Mouse (Mus musculus) testis, postnatal 14 days (tissue): ENCODE measurements around the gene Lrrc2.

Experiments used
- DNase-seq: peaks from one replicate; pipeline ENCODE4 v3.0.0; 2021; ENCODE audit warnings: low spot score

Lrrc2 gene

GRCm38 (mm10) chr9:110947900-110948299, 3.4 kb upstream of the Lrrc2 start:
- no peak for DNase-seq

DNA sequence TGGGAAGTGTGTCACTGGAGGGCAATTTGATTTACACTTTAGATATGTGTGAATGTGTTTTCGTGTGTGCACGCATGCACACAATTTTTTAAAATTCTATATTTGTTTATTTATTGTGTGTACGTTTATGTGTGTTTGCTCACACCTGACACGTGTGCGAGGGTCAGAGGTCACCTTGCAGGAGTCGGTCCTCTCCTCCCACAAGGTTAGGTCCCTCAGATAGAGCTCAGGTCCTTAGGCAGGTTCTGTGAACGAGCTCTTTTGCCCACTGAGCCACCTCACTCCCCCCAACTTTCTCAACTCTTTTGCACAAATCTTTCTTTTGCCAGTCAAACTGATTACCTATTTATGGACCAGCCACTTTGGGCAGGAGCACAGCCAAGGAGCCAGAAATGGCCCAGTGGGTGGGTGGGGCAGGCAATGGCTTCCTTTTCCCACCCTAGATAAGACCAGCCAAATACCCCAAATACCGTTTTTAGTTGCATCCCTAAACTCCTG, 2.5 kb upstream of the Lrrc2 start:
- no peak for DNase-seq

DNA sequence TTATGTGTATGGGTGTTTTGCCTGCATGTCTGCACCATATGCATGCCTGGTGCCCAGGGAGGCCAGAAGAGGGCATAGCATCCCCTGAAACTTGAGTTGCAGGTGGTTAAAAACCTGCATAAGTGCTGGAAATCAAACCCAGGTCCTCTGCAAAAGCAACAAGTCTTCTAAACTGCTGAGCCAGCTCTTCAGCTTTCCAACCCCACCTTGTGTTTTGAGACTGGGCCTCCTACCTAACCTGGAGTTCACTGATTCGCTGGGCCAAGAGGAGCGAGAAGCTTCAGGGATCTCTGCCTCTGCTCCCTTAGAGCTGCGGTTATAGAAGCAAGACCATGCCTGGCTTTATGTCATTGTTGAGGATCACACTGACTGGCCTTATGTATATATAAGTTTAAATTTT, 1.2 kb upstream of the Lrrc2 start:
- DNase-seq, result no peak

DNA sequence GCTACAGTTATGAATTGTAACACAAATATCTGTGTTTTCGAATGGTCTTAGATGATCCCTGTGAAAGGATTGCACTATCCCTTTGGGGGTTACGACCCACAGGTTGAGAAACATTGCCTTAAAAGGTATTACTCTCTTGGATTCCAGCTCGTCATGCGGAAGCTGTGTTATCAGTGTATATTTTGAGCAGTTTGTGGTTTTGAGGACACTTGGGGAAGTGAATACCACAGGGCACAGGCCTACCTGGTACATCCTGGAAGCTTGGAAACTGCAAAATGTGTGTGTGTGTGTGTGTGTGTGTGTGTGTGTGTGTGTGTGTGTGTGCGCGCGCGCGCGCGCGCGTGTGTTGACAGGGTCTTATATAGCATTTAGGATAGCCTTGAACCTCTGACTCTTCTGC, 521 bp downstream of the Lrrc2 start:
- no peak for DNase-seq

GRCm38 (mm10) chr9:110952398-110952797, 1.1 kb downstream of the Lrrc2 start:
- no peak for DNase-seq

- no peak for DNase-seq
Observed at GRCm38 (mm10) chr9:110952931-110953549, 1.7 kb downstream of the Lrrc2 start.

DNA sequence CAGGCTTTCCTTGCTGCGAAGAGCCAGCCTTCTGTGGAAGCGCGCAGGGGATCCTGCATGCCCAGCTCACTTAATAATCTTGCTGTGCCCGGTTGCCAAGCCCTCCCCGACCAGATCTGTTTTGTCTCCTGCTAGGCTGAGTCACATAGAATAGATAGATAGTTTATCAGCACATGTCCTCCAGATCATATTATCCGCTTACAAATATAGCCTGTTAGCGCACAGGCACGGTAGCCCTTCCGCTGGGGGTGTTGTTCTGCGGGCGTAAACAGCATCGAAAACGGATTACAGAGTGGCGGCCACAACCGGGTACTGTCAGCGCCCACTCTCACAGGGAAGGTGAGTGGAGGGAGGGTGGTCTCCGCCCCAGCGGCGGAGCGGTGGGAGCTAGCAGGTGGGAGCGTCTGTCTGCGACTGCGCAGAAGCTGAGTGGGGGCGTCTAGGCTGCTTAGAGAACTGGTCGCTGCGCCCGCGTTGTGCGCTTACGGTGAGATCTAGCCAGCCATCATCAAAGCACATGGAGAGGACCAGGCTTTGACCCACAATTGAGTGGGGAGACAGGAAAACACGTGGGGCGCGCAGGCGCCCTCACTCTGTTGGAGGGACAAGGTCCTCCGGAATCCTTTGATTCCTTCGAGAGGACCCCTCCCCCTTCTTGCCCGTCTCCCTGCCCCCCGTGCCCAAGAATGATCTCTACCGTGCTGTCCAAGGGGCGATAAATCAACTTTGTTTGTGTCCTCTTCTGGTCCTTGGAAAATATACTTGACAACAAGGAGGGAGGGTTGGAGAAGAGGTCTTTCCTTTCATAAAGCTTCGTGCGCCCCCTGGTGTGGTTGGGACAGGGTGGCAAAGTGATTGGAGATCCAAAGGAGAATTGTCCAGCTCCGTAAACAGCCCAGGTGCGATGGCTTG, 2.5 kb downstream of the Lrrc2 start:
- peak; percentile 58 for DNase-seq

GRCm38 (mm10) chr9:110954681-110955445, 3.5 kb downstream of the Lrrc2 start:
- DNase-seq, result no peak

GRCm38 (mm10) chr9:110955962-110956361, 4.6 kb downstream of the Lrrc2 start:
- no peak for DNase-seq

DNA sequence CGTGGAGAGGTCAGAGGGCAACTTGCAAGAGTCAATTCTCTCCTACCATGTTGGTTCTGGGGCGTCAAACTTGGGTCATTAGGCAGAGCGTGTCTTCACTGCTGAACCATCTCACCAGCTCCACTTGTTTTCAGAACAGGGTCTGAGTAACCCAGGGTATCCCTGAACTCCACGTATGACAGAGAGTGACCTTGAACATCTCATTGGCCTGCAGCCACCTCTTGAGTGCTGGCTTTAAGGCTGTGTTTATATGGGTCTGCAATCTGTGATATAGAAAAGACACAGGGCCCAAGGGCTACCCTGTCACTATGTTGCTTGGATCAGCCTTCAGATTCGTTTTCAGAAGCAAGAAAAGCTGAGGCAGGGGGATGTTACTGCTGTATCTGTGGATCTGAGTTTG, 8.3 kb downstream of the Lrrc2 start:
- DNase-seq, result no peak

DNA sequence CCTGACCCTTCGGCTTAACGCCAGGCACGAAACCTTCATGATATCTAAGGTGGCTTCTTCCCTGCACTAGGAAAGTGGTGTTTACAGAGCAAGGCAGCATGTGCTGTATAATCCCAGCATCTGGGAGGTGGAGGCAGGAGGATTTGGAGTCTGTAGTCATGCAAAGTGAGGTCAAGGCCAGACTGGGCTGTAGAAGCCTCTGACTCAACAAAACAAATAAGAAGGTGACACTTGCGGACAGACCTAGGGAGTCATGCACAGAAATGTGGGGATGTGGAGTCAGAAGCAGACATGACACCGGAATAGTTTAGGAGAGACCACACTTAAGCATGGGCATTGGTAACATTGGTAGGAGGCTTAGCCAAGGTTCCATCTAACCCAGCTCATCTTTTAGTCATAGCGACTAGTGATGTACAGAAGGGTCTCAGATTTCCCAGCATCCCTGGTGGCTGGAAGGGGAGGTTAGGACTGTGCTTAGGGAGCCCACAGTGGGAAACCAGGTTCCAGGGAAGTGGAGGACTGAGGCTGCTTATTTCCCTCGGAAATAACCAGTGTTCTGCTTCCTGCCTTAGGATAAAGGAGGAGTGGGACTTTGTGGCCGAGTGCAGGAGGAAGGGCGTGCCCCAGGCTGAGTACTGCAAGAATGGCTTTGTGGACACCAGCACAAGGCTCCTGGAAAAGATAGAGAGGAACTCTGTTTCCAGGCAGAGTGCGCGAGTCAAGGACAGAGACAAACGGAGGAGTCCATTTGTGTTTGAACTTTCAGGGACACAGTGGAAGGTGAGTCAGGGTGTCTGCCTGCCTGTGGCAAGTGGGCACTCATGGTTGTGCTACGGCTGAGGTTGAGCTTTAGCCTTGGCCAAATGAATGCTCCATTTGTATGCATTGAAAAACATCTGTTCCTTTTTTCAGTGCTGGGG, 9.1 kb downstream of the Lrrc2 start:
- DNase-seq, result no peak

GRCm38 (mm10) chr9:110961386-110961785, 10.0 kb downstream of the Lrrc2 start:
- DNase-seq, result no peak

DNA sequence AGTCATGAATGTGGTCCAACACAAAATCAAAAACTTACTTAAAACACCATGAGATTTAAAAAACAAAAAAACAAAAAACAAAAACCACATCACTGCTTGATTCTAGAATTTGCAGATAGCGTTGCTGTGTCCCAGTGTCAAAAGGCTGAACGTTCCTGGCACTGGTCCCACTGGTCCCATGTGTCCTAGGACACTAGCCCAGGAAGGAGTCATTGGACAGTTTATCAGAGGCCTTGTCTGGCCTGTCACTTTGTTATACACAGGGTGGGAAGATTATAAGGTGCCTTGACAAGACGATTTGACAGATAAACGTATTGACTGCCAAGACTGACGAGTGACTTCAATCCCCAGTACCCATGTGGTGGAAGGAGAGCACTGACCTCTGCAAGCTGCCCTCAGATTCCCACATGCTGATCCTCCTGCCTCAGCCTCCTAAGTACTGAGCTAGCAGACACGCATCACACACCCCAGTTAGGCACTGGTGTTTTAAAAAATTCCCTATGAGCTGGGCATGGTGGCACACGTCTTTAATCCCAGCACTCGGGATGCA, 12.3 kb downstream of the Lrrc2 start:
- DNase-seq, result no peak

DNA sequence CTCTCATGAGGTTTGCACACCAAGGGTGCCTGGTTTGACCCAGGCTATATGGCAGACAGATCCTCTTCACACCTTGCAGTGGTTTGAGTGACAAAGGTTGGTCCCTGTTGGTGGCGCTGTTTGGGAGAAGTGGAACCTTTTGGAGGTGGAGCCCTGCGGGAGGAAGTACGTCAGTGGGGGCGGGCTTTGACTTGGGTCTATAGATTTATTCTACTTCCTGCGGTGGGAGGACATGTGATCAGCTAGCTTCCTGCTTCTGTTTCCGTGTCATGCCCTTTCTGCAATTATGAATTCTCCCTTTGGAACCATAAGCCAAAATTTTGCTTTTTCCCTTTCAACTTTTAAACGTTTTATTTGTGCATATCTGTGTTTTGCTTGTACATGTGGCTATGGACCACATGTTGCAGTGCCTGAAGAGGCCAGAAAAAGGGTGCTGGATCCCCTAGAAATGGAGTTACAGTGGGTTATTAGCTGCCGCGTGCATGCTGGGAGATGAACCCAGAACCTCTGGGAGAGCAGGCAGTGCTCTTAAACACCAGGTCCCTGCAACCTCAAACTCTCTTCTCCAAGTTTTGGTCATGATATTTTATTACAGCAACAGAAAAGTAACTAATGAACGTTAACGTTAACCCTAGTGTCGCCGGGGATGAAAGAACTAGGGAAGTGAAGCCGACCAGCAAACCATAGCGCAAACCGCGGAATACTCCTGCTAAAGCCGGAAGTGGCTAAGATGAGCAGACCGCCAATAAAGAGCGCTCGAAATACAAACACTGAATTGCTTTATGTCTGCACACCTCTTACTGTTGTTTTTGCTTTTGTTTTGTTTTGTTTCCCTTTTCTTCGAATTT, 13.9 kb downstream of the Lrrc2 start:
- peak; percentile 85 for DNase-seq

- DNase-seq, result no peak
Observed at GRCm38 (mm10) chr9:110965910-110966231, 14.5 kb downstream of the Lrrc2 start.

DNA sequence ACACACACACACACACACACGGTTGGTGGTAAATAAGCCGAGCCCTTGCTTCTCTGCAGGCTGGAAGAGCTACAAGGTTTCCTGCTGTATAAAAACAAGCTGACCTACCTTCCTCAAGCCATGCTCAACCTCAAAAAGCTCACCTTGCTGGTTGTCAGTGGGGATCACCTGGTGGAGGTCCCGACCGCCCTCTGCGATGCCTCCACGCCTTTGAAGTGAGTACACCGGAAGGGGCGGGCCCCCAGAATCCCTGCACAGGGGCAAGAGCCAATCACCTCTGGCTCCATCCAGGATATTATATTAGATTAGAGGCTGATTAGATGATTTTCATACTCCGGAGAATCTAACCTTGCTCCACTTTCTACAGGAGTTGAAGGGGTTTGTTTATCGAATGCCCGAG, 28.1 kb downstream of the Lrrc2 start:
- peak; percentile 68 for DNase-seq

DNA sequence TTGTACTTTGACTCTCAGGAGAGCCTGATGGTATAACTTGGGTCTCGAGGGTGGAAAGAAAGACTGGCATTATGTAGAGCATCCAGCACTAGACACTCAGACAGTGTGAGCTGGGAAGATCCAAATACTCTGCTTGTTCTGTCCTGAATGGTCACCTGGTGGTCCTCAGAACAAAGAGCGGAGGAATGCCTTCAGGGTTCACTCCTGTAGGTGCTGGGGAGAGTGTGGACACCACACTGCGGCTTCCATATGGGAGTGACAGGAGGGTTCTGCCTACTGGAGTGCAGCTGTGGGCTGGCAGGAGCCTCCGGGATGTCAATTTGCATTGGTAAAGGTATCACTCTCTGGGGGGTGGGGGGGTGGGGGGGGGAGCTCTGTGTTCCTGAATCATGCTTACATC, 31.0 kb downstream of the Lrrc2 start:
- no peak for DNase-seq

DNA sequence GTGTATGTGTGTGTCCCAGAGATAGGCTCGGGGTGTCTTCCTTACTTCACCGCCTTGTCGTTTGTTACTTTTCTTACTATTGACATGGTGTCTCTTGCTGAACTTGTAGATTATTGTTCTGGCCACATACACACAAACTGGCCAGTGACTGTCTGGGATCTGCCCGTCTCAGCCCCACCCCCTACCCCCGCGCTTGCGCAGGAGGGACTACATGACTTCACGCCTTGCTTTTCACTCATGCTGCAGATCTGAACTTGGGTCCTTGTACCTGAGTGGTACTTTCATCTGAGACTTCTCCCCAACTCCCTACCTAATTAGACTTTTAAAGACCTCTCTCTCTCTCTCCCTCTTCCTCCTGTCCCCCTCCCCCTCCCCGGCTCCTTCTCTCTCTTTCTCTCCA, 32.8 kb downstream of the Lrrc2 start:
- DNase-seq, result no peak

GRCm38 (mm10) chr9:110985541-110985940, 34.2 kb downstream of the Lrrc2 start:
- DNase-seq, result no peak

DNA sequence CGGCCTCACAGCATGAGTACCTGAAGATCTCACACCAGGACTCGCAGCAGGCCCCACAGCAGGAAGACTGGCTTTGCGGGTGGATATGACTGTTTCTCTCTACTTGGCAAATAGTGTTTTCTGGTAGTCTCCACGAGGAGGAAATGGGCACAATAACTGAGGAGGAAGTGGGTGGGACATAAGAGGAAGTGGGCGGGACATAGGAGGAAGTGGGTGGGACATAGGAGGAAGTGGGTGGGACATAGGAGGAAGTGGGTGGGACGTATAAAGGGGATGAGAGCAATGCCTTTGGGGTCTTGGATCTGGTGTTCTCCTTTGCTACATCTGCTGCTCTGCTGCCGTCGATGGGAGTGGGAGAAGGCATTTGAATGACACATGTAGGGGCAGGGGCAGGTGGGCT, 34.6 kb downstream of the Lrrc2 start:
- DNase-seq, result no peak
